Mouse (Mus musculus) MEL (cell line): Measurements from ENCODE around the gene Mmp21.

Experiments used
- CTCF ChIP-seq, 3 experiments: IDR thresholded peaks in 2 of 3; conservative IDR thresholded peaks in 1 of 3; 2 replicates each; pipeline ENCODE4 v1.5.1; 2011 to 2012; ENCODE audit warnings: low read length in 3 of 3, low read depth in 2 of 3, mild to moderate bottlenecking in 2 of 3, improper control_type of control experiment in 1 of 3, inconsistent platforms in 1 of 3, mixed read lengths in 1 of 3, moderate library complexity in 1 of 3; ENCODE audit not compliant: control insufficient read depth in 1 of 3, insufficient read depth in 1 of 3, poor library complexity in 1 of 3, severe bottlenecking in 1 of 3
- EP300 ChIP-seq, 2 experiments: IDR thresholded peaks; 2 replicates each; pipeline ENCODE4 v1.6.1; 2011; ENCODE audit warnings: improper control_type of control experiment in 2 of 2, low read length in 2 of 2, low read depth in 1 of 2, mild to moderate bottlenecking in 1 of 2
- JUND ChIP-seq: IDR thresholded peaks from 2 replicates; pipeline ENCODE4 v1.6.1; 2011; ENCODE audit warnings: low read depth, mild to moderate bottlenecking, improper control_type of control experiment, low read length
- MAFK ChIP-seq: IDR thresholded peaks from 2 replicates; pipeline ENCODE4 v1.6.1; 2011; ENCODE audit warnings: low read depth, mild to moderate bottlenecking, low read length, improper control_type of control experiment, borderline replicate concordance
- MAX ChIP-seq: IDR thresholded peaks from 2 replicates; pipeline ENCODE4 v1.6.1; 2011; ENCODE audit warnings: low read length, improper control_type of control experiment
- MEF2A ChIP-seq: IDR thresholded peaks from 2 replicates; pipeline ENCODE4 v1.6.1; 2014; ENCODE audit warnings: low read depth, mild to moderate bottlenecking, inconsistent platforms, low read length, improper control_type of control experiment; ENCODE audit not compliant: poor library complexity, insufficient replicate concordance, severe bottlenecking; ENCODE audit errors: extremely low read depth
- MXI1 ChIP-seq: IDR thresholded peaks from 2 replicates; pipeline ENCODE4 v1.6.1; 2011; ENCODE audit warnings: mild to moderate bottlenecking, low read depth, low read length, improper control_type of control experiment
- POLR2A ChIP-seq, 2 experiments: IDR thresholded peaks; 2 replicates each; pipeline ENCODE4 v1.6.1; 2011 to 2012; ENCODE audit warnings: low read length in 2 of 2, mild to moderate bottlenecking in 2 of 2, control low read depth in 1 of 2, improper control_type of control experiment in 1 of 2, low read depth in 1 of 2, moderate library complexity in 1 of 2; ENCODE audit not compliant: control insufficient read depth in 1 of 2, insufficient read depth in 1 of 2, poor library complexity in 1 of 2
- POLR2AphosphoS2 ChIP-seq: IDR thresholded peaks from 2 replicates; pipeline ENCODE4 v1.6.1; 2011; ENCODE audit warnings: low read length, improper control_type of control experiment
- POLR2AphosphoS5 ChIP-seq: IDR thresholded peaks from 2 replicates; pipeline ENCODE4 v1.6.1; 2012; ENCODE audit warnings: low read depth, borderline replicate concordance, mild to moderate bottlenecking, inconsistent platforms, low read length, moderate library complexity, mixed read lengths
- SMC3 ChIP-seq: IDR thresholded peaks from 2 replicates; pipeline ENCODE4 v1.6.1; 2011; ENCODE audit warnings: low read depth, low read length, improper control_type of control experiment
- TCF12 ChIP-seq: IDR thresholded peaks from 2 replicates; pipeline ENCODE4 v1.6.1; 2014; ENCODE audit warnings: low read depth, mild to moderate bottlenecking, inconsistent platforms, low read length, improper control_type of control experiment, moderate library complexity
- USF1 ChIP-seq: IDR thresholded peaks from 2 replicates; pipeline ENCODE4 v1.6.1; 2014; ENCODE audit warnings: low read depth, mild to moderate bottlenecking, inconsistent platforms, low read length, improper control_type of control experiment, moderate library complexity
- ZKSCAN1 ChIP-seq: IDR thresholded peaks from 2 replicates; pipeline ENCODE4 v1.6.1; 2012; ENCODE audit warnings: low read depth, mild to moderate bottlenecking, inconsistent platforms, low read length, improper control_type of control experiment, moderate library complexity

GRCm38 (mm10) chr7:133632476-133632875 lies 47.4 kb downstream of the Mmp21 start:
- TF ChIP-seq JUND, result no peak
- no peak for TF ChIP-seq POLR2AphosphoS2
- peak; percentile 40 to 74 (median 65) for TF ChIP-seq CTCF (IDR thresholded peaks at IDR 0.05 in 2 of 3, conservative IDR thresholded peaks at IDR 0.05 in 1 of 3; ENCODE audit: control insufficient read depth in 1 of 3, insufficient read depth in 1 of 3, low read depth in 2 of 3, low read length in 3 of 3, poor library complexity in 1 of 3, severe bottlenecking in 1 of 3)
- TF ChIP-seq MEF2A, result no peak
- no peak for TF ChIP-seq EP300 (IDR thresholded peaks at IDR 0.05; ENCODE audit: low read depth in 1 of 2, low read length in 2 of 2)
- no peak for TF ChIP-seq MAFK
- no peak for TF ChIP-seq POLR2A (IDR thresholded peaks at IDR 0.05; ENCODE audit: control insufficient read depth in 1 of 2, insufficient read depth in 1 of 2, low read depth in 1 of 2, low read length in 2 of 2, poor library complexity in 1 of 2)
- TF ChIP-seq TCF12, result no peak
- no peak for TF ChIP-seq MAX
- TF ChIP-seq POLR2AphosphoS5, result no peak
- TF ChIP-seq SMC3, result peak; percentile 22; the same call in 1 of the 2 replicates
- no peak for TF ChIP-seq USF1
- TF ChIP-seq ZKSCAN1, result no peak
- no peak for TF ChIP-seq MXI1
